Mouse (Mus musculus) liver, embryonic 16.5 days (tissue): ENCODE results near the gene Slc47a2. TPM values are rescaled to one million over a fixed set of nuclear protein-coding genes. Genes with fewer than 3 reads are reported as not detected.

Source experiments
- ATAC-seq: fragments of 200-750 bp; cut with Nextera tagmentation; 2 replicates; pipeline ENCODE4 v1.8.0; 2017; ENCODE audit warnings: low read depth, mild to moderate bottlenecking, moderate number of reproducible peaks, moderate library complexity
- H3K27ac ChIP-seq: fragments of 300-500 bp; sonication (generic); 2 replicates; pipeline ENCODE4 v1.5.1; 2014; ENCODE audit warnings: mild to moderate bottlenecking, low read length
- H3K27me3 ChIP-seq: fragments of 300-500 bp; sonication (generic); 2 replicates; pipeline ENCODE4 v1.6.1; 2014; ENCODE audit warnings: low read depth, low read length, mixed read lengths; ENCODE audit not compliant: control insufficient read depth, insufficient read depth
- H3K36me3 ChIP-seq: fragments of 300-500 bp; sonication (generic); 2 replicates; pipeline ENCODE4 v1.6.1; 2014; ENCODE audit warnings: mild to moderate bottlenecking; ENCODE audit not compliant: control insufficient read depth, insufficient read depth
- H3K4me1 ChIP-seq: fragments of 300-500 bp; sonication (generic); 2 replicates; pipeline ENCODE4 v1.6.1; 2014; ENCODE audit warnings: low read depth, low read length, mixed read lengths; ENCODE audit not compliant: control insufficient read depth
- H3K4me2 ChIP-seq: fragments of 300-500 bp; sonication (generic); 2 replicates; pipeline ENCODE4 v1.6.1; 2014; ENCODE audit warnings: low read depth, low read length, mixed read lengths
- H3K4me3 ChIP-seq: fragments of 300-500 bp; sonication (generic); 2 replicates; pipeline ENCODE4 v1.5.1; 2014; ENCODE audit warnings: low read depth, mild to moderate bottlenecking, low read length
- H3K9ac ChIP-seq: fragments of 300-500 bp; sonication (generic); 2 replicates; pipeline ENCODE4 v1.6.1; 2014; ENCODE audit warnings: low read depth, low read length
- H3K9me3 ChIP-seq: fragments of 300-500 bp; sonication (generic); replicated peaks from 2 replicates; pipeline ENCODE4 v1.6.1; 2016; ENCODE audit warnings: low read length; ENCODE audit not compliant: control insufficient read depth
- WGBS: fragments of 180-500 bp; shearing (Covaris S2); extraction: QIAGEN DNeasy Blood & Tissue Kit; methylation state at CpG from one replicate; pipeline ENCODE4 v1.1.7; 2014; ENCODE audit not compliant: insufficient replicate concordance; 5-methylcytosine and 5-hydroxymethylcytosine counted together
- polyA plus RNA-seq: library from polyadenylated mRNA; unstranded; fragments of >200 nt; fragmentation: Nextera tagmentation; extraction: Ambion mirVana; gene quantifications from 2 replicates; pipeline ENCODE4 v1.2.1, GENCODE M21; 2015

Gene Slc47a2
- polyA plus RNA-seq, 1 experiment from 2014 or later: 0.06 TPM

DNA sequence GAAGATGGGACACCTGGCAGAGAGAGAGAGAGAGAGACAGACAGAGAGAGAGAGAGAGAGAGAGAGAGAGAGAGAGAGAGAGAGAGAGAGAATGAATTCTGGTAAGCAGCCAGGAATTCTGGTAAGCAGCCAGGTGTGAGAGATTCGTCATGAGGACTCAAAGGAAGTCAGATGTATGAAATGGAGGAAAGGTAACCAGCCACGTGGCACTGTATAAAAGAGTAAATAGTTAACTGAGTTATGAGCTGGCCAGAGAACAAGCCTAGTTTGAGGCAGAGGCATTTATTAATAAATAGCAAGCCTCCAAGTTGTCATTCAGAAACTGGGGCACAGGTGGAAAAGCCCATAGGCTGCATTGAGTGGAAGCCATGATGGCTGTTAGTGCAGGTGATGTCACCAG, 44.8 kb downstream of the Slc47a2 start:
- ATAC-seq: no peak
- Histone ChIP-seq H3K9me3 (no peaks in the 10 kb centered on the region; the same call in 1 of the 2 replicates), H3K36me3 (no peaks in the 10 kb centered on the region), H3K4me2 (no peak overlapping the region), H3K27me3 (no peaks in the 10 kb centered on the region), H3K4me3 (no peak overlapping the region), H3K4me1 (peaks cover 2% of the 10 kb centered on the region; the same call in 1 of the 2 replicates), H3K9ac (no peak overlapping the region), H3K27ac (no peak overlapping the region)
- 41% methylated on average over 2 of the region's 2 CpGs for WGBS

DNA sequence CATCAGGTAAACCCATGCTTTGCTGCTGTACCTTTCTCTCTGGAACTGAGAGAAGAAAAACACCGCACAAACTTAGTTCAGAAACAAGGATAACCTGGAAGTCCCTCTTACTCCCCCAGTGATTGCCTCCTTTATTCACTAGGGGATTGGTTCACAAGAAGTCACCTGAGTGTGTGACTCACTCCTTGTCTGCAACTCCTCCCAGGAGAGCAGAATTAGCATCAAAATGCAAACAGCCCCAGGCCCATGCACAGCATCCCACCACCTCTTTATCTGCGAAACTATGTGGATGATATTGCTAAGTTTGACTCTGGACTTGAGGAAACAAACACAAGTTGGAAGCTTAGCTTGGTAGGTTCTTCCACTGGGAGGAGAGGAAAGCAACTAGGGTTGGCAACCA, 45.3 kb downstream of the Slc47a2 start:
- 67% methylated on average over 2 of the region's 2 CpGs for WGBS
- Histone ChIP-seq H3K4me2 (no peak overlapping the region), H3K27me3 (no peaks in the 10 kb centered on the region), H3K36me3 (no peaks in the 10 kb centered on the region), H3K9ac (no peak overlapping the region), H3K27ac (no peak overlapping the region), H3K4me1 (peaks cover 2% of the 10 kb centered on the region; the same call in 1 of the 2 replicates), H3K4me3 (no peak overlapping the region), H3K9me3 (no peaks in the 10 kb centered on the region; the same call in 1 of the 2 replicates)
- no peak for ATAC-seq

GRCm38 (mm10) chr11:61296556-61296955, 46.1 kb downstream of the Slc47a2 start:
- Histone ChIP-seq H3K27me3 (no peaks in the 10 kb centered on the region), H3K36me3 (no peaks in the 10 kb centered on the region), H3K4me2 (no peak overlapping the region), H3K4me3 (no peak overlapping the region), H3K9ac (no peak overlapping the region), H3K4me1 (peaks cover 2% of the 10 kb centered on the region; the same call in 1 of the 2 replicates), H3K9me3 (no peaks in the 10 kb centered on the region; the same call in 1 of the 2 replicates), H3K27ac (no peak overlapping the region)
- no peak for ATAC-seq
- 75% methylated on average over 1 of the region's 1 CpGs for WGBS

GRCm38 (mm10) chr11:61295556-61295955, 47.1 kb downstream of the Slc47a2 start:
- 64% methylated on average over 2 of the region's 2 CpGs for WGBS
- Histone ChIP-seq H3K27me3 (no peaks in the 10 kb centered on the region), H3K9me3 (no peaks in the 10 kb centered on the region; the same call in 1 of the 2 replicates), H3K4me3 (no peak overlapping the region), H3K4me2 (no peak overlapping the region), H3K4me1 (peaks cover 1% of the 10 kb centered on the region; the same call in 1 of the 2 replicates), H3K9ac (no peak overlapping the region), H3K36me3 (no peaks in the 10 kb centered on the region), H3K27ac (no peak overlapping the region)
- ATAC-seq: no peak

GRCm38 (mm10) chr11:61294431-61294830, 48.2 kb downstream of the Slc47a2 start:
- Histone ChIP-seq H3K36me3 (no peaks in the 10 kb centered on the region), H3K27me3 (no peaks in the 10 kb centered on the region), H3K9ac (no peak overlapping the region), H3K4me1 (no peaks in the 10 kb centered on the region), H3K4me2 (no peak overlapping the region), H3K4me3 (no peak overlapping the region), H3K27ac (no peak overlapping the region), H3K9me3 (no peaks in the 10 kb centered on the region; the same call in 1 of the 2 replicates)
- no peak for ATAC-seq
- 46% methylated on average over 3 of the region's 3 CpGs for WGBS

GRCm38 (mm10) chr11:61293251-61293650, 49.4 kb downstream of the Slc47a2 start:
- Histone ChIP-seq H3K4me2 (no peak overlapping the region), H3K27me3 (no peaks in the 10 kb centered on the region), H3K4me3 (no peak overlapping the region), H3K9me3 (no peaks in the 10 kb centered on the region; the same call in 1 of the 2 replicates), H3K36me3 (no peaks in the 10 kb centered on the region), H3K4me1 (no peaks in the 10 kb centered on the region), H3K27ac (no peak overlapping the region), H3K9ac (no peak overlapping the region)
- ATAC-seq: no peak
- WGBS: 70% methylated on average over 2 of the region's 2 CpGs

GRCm38 (mm10) chr11:61284323-61284722, 58.3 kb downstream of the Slc47a2 start:
- H3K27me3 ChIP-seq: no peaks in the 10 kb centered on the region
- WGBS: 65% methylated on average over 6 of the region's 6 CpGs
- no peak overlapping the region for H3K4me2 ChIP-seq

DNA sequence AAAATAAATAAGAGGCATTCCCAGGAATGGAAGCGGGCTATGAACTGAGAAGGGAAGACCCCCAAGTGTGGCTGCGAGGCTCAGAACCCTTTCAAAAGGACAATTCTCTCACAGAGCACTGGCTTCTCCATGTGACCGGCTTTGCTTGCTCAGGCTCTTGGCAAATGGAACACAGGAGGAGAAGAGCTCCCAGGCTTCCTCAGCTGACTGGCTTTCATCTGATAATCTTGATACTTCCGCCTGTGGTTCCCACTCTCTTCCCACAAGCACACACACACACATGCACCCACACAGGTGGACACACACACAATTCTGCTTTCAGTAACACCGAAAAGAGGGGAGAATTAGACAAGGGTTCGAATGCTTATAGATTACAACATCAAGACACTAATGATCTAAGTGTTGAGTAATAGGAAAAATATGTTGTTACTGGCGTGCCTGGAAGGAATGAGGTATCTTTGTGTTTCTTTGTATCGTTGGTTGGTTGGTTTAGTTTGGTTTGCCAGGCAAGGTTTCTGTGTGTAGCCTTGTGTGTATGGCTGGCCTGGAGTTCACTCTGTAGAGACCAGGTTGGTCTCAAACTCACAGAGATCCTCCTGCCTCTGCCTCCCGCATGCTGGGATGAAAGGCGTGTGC, 59.1 kb downstream of the Slc47a2 start:
- Histone ChIP-seq H3K9me3 (no peaks in the 10 kb centered on the region), H3K27me3 (no peaks in the 10 kb centered on the region), H3K9ac (no peak overlapping the region), H3K4me3 (no peak overlapping the region), H3K4me1 (no peaks in the 10 kb centered on the region; the same call in 1 of the 2 replicates), H3K4me2 (no peak overlapping the region), H3K36me3 (no peaks in the 10 kb centered on the region), H3K27ac (no peak overlapping the region)
- whole genome bisulfite sequencing: 63% methylated on average over 10 of the region's 10 CpGs
- ATAC-seq: no peak

More at GRCm38 (mm10) chr11:61284323-61284722, 58.3 kb downstream of the Slc47a2 start:
- Histone ChIP-seq H3K36me3 (no peaks in the 10 kb centered on the region), H3K9me3 (no peaks in the 10 kb centered on the region), H3K27ac (no peak overlapping the region), H3K9ac (no peak overlapping the region), H3K4me3 (no peak overlapping the region), H3K4me1 (no peaks in the 10 kb centered on the region)
- no peak for ATAC-seq

GRCm38 (mm10) chr11:61278445-61279077, 64.1 kb downstream of the Slc47a2 start:
- Histone ChIP-seq H3K4me1 (peaks cover 3% of the 10 kb centered on the region; the same call in 1 of the 2 replicates), H3K4me2 (no peak overlapping the region), H3K27ac (no peak overlapping the region), H3K4me3 (no peak overlapping the region), H3K27me3 (no peaks in the 10 kb centered on the region), H3K9me3 (no peaks in the 10 kb centered on the region), H3K9ac (no peak overlapping the region), H3K36me3 (no peaks in the 10 kb centered on the region)
- ATAC-seq: no peak
- 44% methylated on average over 8 of the region's 8 CpGs for WGBS
